Mouse (Mus musculus): Measurements from ENCODE around the gene 2310033P09Rik.
A peak's percentile ranks its signal among the peaks of the same experiment; 100 is the strongest.

The 2310033P09Rik gene

GRCm38 (mm10) chr11:59208153-59208831, at the start of gene 2310033P09Rik:
Gene 2310033P09Rik, plus strand, starts transcription at chr11:59208321.
- peak; percentile 98 for DNase-seq

GRCm38 (mm10) chr11:59159099-59159498, 49.0 kb upstream of the 2310033P09Rik start:
- no peak for DNase-seq

GRCm38 (mm10) chr11:59159558-59159957, 48.6 kb upstream of the 2310033P09Rik start:
- no peak for DNase-seq

- no peak for DNase-seq
Observed at GRCm38 (mm10) chr11:59161398-59161797, 46.7 kb upstream of the 2310033P09Rik start.

GRCm38 (mm10) chr11:59162443-59163254, 45.5 kb upstream of the 2310033P09Rik start:
- no peak for DNase-seq

- peak; percentile 99 for DNase-seq
Observed at GRCm38 (mm10) chr11:59163255-59164236, 44.6 kb upstream of the 2310033P09Rik start, which contains the start of gene Iba57. Gene Iba57, minus strand, starts transcription at chr11:59163739.

- no peak for DNase-seq
Observed at GRCm38 (mm10) chr11:59164384-59164783, 43.7 kb upstream of the 2310033P09Rik start.

- no peak for DNase-seq
Observed at GRCm38 (mm10) chr11:59165616-59166241, 42.4 kb upstream of the 2310033P09Rik start.

GRCm38 (mm10) chr11:59169807-59170206, 38.3 kb upstream of the 2310033P09Rik start:
- no peak for DNase-seq

- no peak for DNase-seq
Observed at GRCm38 (mm10) chr11:59170549-59170948, 37.6 kb upstream of the 2310033P09Rik start.

GRCm38 (mm10) chr11:59174189-59174838, 33.8 kb upstream of the 2310033P09Rik start:
- no peak for DNase-seq

GRCm38 (mm10) chr11:59176475-59176874, 31.6 kb upstream of the 2310033P09Rik start:
- no peak for DNase-seq

- no peak for DNase-seq
Observed at GRCm38 (mm10) chr11:59176921-59177320, 31.2 kb upstream of the 2310033P09Rik start.

- no peak for DNase-seq
Observed at GRCm38 (mm10) chr11:59182864-59183331, 25.2 kb upstream of the 2310033P09Rik start, which contains the start of gene Gjc2. Gene Gjc2, minus strand, starts transcription at chr11:59183213.

- peak; percentile 54 for DNase-seq
Observed at GRCm38 (mm10) chr11:59183821-59184220, 24.3 kb upstream of the 2310033P09Rik start.

GRCm38 (mm10) chr11:59185490-59185889, 22.6 kb upstream of the 2310033P09Rik start:
- no peak for DNase-seq

GRCm38 (mm10) chr11:59187706-59188105, 20.4 kb upstream of the 2310033P09Rik start:
- no peak for DNase-seq

GRCm38 (mm10) chr11:59191231-59192058, 16.7 kb upstream of the 2310033P09Rik start:
- peak; percentile 93 for DNase-seq

GRCm38 (mm10) chr11:59192059-59192386, 16.1 kb upstream of the 2310033P09Rik start, which contains the start of gene Guk1:
Gene Guk1, minus strand, starts transcription at chr11:59192212.
- peak; percentile 93 for DNase-seq

- DNase-seq = no peak
Observed at GRCm38 (mm10) chr11:59196230-59196629, 11.9 kb upstream of the 2310033P09Rik start.

Data from embryo, embryonic 11 days (tissue).